Mouse (Mus musculus) telencephalon, adult 2 months (tissue): ENCODE measurements around the gene Gsg1l2.
A peak's percentile ranks its signal among the peaks of the same experiment; 100 is the strongest.

ENCODE experiments used
- DNase-seq: peaks from one replicate; pipeline ENCODE4 v3.0.0-alpha.2; 2011; ENCODE audit warnings: low read depth, low spot score

Gene Gsg1l2

DNA sequence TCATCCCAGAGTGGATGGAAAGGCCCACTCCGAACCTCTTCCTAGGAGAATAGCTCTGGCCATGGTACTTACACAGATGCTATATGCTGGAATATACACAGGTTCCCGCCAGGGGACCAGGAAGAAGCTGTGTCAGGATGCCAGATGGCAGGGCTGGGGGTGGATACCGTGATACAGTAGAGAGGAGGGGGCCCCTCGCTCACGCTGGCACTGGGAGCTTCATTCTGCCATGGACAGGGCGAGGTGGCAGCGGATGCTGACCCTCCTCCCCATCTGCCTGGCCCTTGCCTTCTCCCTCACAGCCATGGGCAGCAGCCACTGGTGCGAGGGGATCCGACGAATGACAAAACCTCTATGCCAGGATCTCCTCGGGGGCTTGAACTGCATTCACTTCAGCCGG lies at the start of gene Gsg1l2:
Gene Gsg1l2, plus strand, starts transcription at position 230 of the 400 bp plus-strand sequence.
- DNase-seq = no peak

DNA sequence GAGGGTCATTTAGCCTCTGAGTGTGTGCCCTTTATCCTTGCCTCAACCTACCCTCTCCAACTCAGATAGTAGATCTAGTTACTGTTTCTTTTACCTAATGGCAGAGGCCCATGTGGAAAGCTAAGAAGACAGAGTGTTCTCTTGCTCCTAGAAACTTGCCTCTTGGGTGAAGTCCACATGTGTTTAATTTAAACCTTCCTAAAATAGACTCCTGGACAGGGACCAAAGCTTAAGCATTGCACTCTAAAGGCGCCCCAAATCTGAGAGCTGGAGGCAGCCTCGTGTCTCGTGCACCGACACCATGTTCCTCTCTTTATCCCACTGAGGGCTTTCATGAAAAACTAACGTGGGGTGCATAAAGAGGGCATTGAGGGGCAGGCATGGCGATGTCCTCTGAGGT lies 47.3 kb upstream of the Gsg1l2 start:
- peak; percentile 76 for DNase-seq

DNA sequence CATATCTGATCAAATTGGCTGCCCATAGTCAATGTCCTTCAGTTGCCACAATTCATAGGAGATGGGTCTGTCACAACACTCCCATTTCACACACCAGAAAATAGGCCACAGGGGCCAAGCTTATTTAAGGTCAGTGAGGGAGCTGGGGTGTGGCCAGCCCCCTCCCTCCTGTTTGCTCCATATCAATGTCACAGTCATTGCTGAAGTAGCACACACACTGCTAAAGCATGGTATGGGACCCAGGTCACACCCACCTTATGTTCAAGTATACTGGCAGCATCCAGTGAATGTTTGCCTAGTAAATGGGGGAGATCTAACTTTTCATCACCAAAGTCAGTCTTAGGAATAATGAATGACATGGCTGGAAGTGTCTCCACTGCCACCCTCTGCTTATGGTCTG lies 45.7 kb upstream of the Gsg1l2 start:
- DNase-seq = no peak

DNA sequence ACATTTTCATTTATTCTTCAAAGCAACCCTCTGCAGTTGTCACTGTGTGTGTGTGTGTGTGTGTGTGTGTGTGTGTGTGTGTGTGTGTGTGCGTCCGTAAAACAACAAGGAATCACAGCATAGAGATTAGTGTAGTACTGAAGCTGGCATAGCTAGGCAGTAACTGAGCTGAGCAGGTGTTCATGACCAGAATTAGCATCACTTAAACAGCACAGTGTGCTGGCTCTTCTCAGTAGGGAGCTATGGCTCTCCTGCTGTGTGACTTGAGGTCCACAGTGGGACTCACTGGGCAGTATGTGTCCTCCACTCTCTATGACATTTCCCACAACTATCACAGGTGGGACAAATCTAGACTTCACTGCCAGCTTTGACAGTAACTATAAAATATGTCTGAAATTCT lies 43.4 kb upstream of the Gsg1l2 start:
- DNase-seq = peak; percentile 26

DNA sequence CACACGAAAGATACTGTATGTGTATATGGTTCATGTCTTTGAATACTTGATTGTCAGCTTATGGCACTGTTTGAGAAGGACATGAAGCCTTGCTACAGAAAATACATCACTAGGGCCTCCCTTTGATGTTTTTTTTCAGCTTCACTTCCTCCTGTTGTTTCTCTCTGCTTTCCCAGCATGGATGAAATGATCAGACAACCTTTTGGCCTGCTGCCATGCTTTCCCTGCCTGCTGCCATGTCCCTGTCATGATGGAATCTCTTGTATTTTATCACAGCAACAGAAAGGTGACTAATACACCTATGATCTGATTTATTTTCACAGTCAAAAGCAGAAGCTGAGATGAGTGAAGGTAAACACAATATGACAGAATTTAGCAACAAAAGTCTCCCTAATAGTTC lies 40.7 kb upstream of the Gsg1l2 start:
- DNase-seq = no peak

DNA sequence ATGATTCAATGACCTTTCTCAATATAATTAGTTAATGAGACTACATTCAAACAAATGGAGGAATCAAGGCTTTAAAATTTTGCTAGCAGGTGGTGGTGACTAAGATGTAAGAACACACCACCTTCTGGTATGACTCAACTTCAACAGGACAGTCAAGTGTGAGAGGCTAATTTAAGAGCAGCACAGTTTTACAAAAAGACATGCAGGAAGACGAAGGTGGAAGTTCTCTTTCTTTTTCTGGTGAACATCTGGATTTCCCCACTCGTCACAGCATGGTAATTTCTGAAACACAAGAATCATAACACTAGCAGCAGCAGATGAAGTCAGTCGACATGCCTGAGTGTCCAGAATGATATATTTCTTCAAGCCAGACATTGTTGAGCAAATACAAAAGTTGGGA lies 39.8 kb upstream of the Gsg1l2 start:
- DNase-seq = peak; percentile 76

DNA sequence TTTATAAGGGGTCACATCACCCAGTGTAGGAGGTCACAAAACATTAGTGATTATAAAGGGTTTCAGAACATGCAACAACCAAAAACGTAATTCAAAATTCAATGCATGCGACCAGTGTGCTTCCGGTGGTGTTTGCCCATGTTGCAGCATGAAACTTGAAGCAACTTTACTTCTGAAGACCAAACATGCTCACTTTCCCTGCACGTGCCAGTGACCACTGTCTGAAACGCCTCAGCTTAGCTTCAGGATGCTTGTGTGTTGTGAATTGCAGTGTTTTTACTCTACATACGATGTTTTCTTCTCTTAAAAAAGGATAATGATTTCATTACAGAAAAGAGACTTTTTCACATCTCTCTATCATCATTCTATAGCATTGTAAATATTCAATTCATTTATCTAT lies 36.1 kb upstream of the Gsg1l2 start:
- DNase-seq = no peak

DNA sequence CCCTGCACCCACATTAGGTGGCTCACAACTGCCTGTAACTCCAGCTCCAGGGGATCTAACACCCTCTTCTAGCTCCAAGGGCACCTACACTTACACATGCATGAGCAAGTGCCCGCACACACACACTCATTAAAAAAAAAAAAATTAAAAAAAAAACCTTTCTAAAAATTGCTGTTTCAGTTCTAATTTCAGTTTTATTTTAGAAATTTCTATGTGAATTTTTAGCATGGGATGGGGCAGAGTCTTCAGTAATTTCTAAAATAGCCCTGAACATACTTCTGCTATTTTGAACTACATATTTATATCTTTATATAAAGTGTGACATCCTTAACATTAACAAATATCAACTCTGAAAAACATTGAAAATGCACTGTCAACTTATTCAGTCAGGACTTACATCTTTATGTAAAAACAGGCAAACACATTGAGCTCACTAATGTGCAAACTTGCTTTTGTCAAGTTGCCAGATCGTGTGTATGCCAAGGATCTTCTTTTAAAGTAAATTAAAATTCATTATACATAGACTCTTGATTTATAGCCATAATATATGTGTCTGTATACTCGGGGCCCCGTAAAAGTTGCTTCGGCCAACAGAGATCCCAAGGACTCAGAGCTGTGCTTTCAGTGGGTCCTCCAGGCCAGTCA lies 35.4 kb upstream of the Gsg1l2 start:
- DNase-seq = no peak

DNA sequence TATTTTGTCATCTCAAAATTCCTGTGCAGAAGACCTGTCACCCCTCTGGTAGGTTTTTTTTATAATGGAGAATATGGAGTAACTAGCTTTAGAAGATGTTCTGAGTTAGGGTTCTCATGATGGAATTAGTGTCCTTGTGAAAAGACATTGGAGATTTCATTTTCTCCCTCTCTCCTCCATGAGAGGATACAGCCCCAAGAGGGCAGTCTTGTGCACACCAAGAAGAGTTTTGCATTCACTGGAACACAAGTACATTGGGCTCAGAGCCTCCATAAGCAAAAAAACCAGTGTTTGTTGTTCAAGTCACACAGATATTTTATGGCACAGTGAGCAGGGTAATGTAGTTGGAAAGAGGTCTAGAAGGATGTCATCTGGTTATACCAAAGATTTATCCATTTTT lies 32.8 kb upstream of the Gsg1l2 start:
- DNase-seq = no peak

DNA sequence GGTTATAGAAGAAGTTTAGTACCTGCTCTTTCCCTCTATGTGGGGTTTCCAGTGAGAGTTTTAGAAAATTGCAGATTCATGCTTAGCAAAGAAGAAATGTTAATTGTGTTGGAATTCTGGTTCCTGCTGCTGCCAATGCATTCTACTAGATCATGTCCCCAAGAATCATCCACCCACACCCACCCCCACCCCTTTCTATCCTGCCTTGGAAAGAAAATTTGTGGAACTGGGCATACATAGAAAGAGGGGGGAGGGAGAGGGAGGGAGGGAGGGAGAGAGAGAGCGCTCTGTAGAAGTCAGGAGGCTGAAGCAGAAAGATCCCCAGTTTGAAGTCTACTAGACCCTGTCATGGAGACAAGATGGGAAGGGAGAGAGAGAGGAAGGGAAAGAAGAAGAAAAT lies 18.1 kb upstream of the Gsg1l2 start:
- DNase-seq = peak; percentile 46

DNA sequence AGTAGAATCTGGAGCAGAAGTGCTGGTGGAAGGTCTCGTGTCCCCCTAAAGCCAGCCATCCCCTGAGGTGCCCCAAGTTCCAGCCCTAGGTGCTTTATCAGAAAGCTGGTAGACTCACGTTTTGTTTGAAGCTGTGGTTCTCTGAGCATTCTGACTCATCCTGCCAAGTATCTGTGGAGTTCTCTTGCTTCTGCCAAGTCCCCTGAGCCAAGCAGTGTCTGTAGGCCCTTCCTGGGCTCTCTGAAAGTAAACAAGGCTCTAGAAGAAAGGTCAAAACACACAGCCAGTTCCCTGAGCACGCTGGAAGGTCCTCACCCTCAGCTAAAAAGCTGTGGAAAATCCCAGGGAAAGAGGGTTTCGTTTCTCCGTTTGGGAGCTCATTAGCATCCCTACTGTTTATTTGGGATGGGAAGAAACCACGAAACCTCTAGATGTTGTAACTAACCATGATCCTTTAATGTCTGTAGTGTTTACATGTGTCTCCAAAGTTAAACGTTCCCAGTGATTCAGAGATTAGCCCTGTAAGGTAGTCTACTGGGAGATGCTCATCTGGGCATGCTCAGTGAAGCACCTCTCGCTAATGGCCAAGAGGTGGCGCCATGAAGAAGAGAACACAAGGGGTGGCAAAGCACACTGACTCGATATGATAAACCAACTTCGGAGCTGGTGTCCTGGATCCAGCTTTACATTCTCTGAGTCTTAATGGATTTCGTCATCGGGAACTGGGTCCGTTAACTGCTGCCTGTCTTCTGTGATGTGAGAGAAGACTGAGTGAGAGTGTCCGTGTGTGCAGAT lies 16.8 kb upstream of the Gsg1l2 start:
- no peak for DNase-seq

DNA sequence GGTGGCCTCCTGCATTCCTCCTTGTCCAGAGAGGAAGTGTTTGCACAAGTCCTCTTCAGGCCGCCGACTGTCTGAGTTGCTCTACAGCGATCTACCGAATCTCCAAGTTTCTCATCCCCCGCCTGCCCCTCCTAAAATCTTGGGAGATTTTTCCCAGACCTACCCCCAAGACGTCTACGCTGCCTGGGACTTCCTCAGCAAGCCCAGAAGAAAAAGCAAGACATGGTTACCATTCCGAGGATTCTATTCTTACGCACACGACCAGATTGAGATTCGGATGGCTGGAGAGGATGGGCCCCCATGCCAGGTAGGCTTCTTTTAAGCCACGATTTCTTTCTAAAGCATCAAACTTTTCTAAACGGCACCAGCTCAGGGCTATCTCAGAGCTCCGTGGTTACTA lies 3.4 kb upstream of the Gsg1l2 start, which contains the start of gene Glp2r:
Gene Glp2r, minus strand, starts transcription at position 101 of the 400 bp plus-strand sequence.
- DNase-seq = no peak

DNA sequence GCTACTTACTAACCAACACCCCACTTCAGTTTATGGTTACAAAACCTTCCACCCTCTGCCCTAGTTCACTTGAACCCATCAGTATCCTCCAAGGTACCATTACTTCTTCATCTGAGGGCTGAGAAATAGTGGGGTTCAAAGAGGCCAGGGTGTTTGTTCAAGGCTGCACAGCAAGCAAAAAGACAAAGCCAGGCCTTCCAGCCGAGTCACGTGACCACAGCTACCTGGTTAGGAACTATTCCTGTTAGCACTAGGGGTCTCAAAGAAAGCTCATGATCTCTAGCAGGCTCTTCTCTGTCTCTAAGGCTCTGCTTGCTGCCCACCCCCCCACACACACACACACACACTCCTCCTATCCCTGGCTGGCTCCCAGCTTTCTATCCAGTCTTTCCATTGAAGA lies 2.7 kb upstream of the Gsg1l2 start:
- DNase-seq = no peak

DNA sequence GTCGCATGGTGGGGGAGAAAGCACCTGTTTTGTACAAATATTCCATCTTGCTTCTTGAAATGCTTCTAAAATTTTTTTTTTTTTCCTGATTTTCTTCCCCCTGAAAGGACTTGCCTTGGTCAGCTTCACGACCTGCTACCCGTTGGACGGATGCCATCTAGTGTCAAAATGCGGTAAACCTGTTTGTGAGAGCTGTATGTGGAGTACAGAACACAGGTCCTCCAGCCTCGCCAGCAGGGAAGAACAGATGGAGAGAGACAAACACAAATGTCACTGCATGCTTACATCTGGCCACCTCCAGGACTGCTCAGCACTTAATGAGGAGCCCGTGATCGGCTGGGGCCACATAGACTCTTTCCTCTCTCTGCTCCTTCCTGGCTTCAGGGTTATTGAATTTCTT lies 1.8 kb upstream of the Gsg1l2 start:
- peak; percentile 68 for DNase-seq

DNA sequence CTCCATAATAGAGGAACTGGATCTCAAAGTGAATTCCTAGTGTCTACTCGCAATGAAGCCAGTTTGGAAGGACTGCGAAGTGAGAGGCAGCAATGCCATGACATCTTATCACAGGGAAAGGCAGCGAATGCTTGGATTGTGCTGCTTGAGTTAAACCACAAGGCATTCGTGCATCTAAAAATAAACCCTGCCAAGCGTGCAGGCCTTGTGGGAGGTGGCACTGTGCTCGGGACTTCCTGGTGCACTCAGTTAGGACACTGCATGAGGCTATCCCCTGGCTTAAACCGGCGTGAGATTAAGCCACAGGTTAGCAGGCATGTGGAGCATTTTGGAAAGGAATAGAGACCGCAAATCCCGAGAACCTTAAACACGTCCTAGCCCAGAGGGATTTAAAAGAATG lies 15.8 kb downstream of the Gsg1l2 start:
- no peak for DNase-seq

DNA sequence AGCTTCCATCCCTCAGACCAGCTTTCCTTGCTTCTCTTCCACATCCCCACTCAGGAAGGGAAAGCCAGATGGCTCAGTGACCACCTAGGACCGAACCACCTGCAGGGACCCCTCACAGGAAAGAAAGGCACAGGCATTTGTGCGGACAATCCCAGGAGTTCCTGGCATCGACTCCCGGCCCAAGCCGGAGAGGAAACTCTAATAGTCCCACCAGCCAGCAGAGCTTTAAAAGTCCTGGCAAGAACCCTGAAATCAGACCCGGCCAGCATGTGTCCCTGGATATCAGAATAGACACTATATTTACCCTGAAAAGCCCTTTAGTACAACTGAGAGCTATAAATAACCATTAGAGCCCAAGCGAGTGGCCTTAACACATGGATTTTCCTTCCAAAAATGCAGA lies 23.5 kb downstream of the Gsg1l2 start, which contains the start of gene Dhrs7c:
Gene Dhrs7c, plus strand, starts transcription at position 257 of the 400 bp plus-strand sequence.
- no peak for DNase-seq

DNA sequence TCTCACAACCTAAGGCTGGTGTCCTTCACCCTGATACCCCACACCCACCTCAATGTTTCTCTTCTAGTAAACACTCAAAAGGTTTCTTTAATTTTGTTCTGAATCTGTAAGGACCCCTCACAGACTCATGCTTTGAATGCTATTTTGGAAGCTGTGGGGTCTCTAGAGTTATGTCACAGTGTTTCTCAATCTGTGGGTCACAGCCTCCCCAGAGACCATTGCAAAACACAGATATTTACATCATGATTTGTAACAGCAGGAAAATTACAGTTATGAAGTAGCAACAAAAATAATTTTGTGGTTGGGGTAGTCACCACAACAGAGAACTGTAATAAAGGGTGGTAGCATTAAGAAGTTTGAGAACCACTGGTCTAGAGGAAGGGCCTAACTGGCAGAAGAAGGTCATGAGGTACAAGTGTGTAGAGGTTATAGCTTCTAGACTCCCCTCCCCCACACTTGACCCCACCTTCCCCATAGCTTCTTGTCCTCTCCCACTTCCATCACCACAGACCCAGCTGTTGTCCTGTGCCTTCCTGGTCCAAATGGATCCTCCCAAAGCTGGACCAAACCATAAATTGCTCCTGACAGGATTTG lies 25.8 kb downstream of the Gsg1l2 start:
- DNase-seq = no peak

DNA sequence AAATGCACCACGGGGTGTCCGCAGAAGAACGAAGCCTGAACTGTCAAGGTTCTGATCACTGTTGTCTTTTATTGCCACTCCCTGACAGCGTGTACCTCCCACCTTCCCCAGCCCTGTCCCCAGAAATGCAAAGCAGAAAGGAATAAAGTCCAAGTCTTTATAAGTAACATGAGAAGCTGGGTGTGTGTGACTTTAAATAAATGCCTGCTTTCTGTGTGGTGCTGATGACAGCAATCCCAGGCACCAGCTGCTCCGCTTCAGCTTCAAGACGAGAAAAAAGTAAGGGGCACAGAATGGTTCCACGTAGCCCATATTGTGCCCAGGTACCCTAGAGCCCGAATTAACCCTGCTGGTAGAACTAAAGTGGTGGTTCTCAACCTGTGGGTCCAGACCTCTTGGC lies 26.8 kb downstream of the Gsg1l2 start:
- no peak for DNase-seq

DNA sequence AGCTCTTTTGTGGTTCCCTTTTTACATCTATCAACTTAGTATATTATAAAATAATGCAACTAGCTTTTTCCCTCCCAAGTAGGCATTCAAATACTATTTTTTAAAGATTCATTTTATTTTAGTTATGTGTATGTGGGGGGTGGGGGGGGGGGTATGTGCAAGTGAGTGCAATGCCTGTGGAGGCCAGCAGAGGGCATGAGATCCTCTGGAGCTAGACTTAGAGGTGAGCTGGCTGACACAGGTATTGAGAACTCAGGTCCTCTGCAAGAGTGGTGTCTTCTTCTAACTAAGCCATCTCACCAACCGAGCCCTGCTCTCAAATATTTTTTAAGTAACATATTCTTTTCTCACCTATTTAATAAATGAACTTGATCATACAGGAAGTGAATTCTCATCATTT lies 31.1 kb downstream of the Gsg1l2 start:
- DNase-seq = no peak

DNA sequence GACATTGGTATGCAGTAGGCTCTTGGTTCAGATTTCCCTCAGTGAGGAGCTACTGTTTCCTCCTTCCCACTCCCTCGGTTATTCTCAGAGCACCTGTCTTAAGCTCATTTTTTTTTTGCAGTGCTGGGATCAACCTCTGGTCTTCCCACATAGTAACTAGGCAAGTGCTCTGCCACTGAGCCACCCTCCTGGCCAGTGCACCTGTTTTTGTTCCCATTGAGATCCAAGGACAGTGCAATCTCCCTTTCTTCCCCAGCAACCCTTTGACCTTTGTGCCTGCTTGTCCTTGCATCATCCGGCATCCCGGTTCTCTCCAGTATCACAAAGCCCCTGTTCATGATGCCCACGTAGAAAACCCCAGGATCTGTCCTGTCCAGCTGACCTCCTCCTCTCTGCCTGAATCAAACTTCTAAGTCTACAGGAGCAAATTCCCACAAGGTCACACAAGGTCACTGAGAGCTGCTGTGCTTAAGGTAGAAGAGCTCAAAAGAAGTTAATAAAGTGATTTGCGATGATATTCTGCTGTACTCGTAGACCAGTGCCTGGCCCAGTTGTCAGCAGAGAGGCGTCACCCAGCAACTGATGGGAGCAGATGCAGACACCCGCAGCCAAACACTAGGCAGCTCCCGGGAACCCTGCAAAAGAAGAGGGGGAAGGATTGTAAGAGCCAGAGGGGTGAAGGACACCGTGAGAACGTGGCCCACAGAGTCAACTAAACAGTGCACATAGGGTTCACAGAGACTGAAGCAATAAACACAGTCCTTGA lies 32.6 kb downstream of the Gsg1l2 start:
- DNase-seq = no peak

DNA sequence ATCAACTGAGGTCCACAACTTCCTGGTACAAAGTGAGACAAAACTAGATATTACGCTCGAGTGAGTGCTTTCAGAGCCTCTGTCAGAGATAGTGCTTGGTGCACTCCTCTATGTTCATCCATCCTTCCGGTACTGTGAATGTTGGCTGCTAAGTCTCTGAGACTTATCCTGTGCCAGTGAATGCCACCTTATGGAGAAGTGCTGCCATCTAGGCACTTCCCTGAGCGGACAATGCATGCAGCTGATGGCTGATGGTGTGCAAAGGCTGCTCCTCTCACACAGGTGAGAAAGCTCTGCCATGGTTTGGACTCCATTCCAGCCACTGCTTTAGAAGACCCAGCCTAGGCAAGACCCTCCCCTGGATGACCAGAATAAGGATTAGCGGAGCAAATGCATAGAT lies 33.6 kb downstream of the Gsg1l2 start:
- DNase-seq = no peak

DNA sequence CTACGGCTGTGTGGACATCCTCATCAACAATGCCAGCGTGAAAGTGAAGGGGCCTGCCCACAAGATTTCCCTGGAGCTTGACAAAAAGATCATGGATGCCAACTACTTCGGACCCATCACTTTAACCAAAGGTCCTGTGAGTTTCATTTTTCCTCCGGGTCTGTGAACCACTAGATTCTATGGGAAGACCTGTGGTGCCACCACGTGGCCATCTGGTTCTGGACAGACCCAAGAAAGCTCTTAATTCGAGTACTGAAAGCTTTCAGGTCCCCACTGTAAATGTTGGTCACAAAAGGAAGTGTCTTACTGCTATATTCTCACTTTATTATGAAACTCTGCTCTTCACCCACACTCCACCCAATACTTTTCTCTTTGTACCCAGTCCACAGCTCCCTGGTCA lies 37.1 kb downstream of the Gsg1l2 start:
- no peak for DNase-seq
